Mouse (Mus musculus): Measurements from ENCODE around the gene Vcpkmt. TPM values are rescaled to one million over a fixed set of nuclear protein-coding genes. Genes with fewer than 3 reads are reported as not detected.

Gene Vcpkmt
- polyA plus RNA-seq, 1 experiment: 31.4 TPM

GRCm38 (mm10) chr12:69542376-69542775 is 40.5 kb downstream of the Vcpkmt start:
- Histone ChIP-seq H3K27ac (ENCODE audit: insufficient read depth, low read length) (no peak overlapping the region), H3K4me3 (ENCODE audit: insufficient read depth, low read length) (no peak overlapping the region), H3K4me1 (ENCODE audit: control insufficient read depth, insufficient read depth, low read length) (peaks cover 6% of the 10 kb centered on the region; the same call in 1 of the 2 replicates)
- TF ChIP-seq CTCF (IDR thresholded peaks at IDR 0.05; ENCODE audit: extremely low read depth, insufficient read depth, low read length): no peak
- TF ChIP-seq POLR2A (IDR thresholded peaks at IDR 0.05; ENCODE audit: extremely low read depth, insufficient read depth, low read length): no peak

DNA sequence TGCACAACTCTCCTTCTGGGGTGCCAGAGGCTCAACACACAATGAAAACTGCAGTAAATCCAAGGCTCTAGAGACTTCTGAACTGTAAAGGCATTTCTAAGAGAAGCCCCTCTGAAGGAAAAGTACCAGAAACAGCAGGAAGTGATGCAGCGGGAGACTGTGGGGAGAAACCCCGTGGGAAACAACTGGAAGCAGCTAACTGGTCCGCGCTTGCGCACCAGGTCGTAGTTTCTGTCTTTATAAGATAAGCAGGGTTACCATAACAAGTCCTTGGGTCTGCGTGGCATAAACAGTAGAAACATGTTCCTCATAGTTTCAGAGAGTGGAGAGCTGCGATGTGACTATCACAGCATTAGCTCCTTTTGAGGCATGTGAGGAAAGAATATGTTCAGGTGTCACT is 41.2 kb downstream of the Vcpkmt start:
- Histone ChIP-seq H3K4me1 (ENCODE audit: control insufficient read depth, insufficient read depth, low read length) (peaks cover 10% of the 10 kb centered on the region), H3K4me3 (ENCODE audit: insufficient read depth, low read length) (no peak overlapping the region)
- TF ChIP-seq CTCF (IDR thresholded peaks at IDR 0.05; ENCODE audit: extremely low read depth, insufficient read depth, low read length) (no peak), POLR2A (IDR thresholded peaks at IDR 0.05; ENCODE audit: extremely low read depth, insufficient read depth, low read length) (no peak)

DNA sequence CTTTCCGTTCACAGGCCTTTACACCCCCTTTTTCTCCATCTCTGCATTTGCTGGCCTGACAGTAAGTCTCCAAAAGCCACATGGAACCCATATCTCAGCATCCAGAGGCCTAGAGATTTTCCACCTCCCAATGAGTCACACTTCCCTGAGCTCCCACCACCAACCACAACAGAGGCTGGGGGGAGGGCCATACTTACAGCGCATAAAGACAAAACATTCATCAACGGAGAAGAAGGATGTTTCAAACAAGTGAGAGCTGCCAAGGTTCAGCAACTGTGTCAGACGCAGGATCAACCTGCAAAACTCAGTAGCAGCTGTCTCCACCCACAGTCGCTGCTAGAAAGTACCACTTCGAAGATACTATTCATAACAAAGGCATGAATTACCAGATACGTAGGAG is 43.5 kb downstream of the Vcpkmt start:
- peaks cover 10% of the 10 kb centered on the region for H3K4me1 ChIP-seq (ENCODE audit: control insufficient read depth, insufficient read depth, low read length)
- TF ChIP-seq CTCF (IDR thresholded peaks at IDR 0.05; ENCODE audit: extremely low read depth, insufficient read depth, low read length) (no peak), POLR2A (IDR thresholded peaks at IDR 0.05; ENCODE audit: extremely low read depth, insufficient read depth, low read length) (no peak)

More for the DNA sequence above, 41.2 kb downstream of the Vcpkmt start:
- H3K27ac ChIP-seq (ENCODE audit: insufficient read depth, low read length): no peak overlapping the region

GRCm38 (mm10) chr12:69538362-69538950 is 44.4 kb downstream of the Vcpkmt start:
- TF ChIP-seq CTCF (IDR thresholded peaks at IDR 0.05; ENCODE audit: extremely low read depth, insufficient read depth, low read length): no peak
- TF ChIP-seq POLR2A (IDR thresholded peaks at IDR 0.05; ENCODE audit: extremely low read depth, insufficient read depth, low read length): no peak
- Histone ChIP-seq H3K27ac (ENCODE audit: insufficient read depth, low read length) (peak overlapping the region; percentile 74; the same call in 1 of the 2 replicates), H3K4me1 (ENCODE audit: control insufficient read depth, insufficient read depth, low read length) (peaks cover 10% of the 10 kb centered on the region), H3K4me3 (ENCODE audit: insufficient read depth, low read length) (no peak overlapping the region)

More for the DNA sequence above, 43.5 kb downstream of the Vcpkmt start:
- Histone ChIP-seq H3K4me3 (ENCODE audit: insufficient read depth, low read length) (no peak overlapping the region), H3K27ac (ENCODE audit: insufficient read depth, low read length) (no peak overlapping the region)

DNA sequence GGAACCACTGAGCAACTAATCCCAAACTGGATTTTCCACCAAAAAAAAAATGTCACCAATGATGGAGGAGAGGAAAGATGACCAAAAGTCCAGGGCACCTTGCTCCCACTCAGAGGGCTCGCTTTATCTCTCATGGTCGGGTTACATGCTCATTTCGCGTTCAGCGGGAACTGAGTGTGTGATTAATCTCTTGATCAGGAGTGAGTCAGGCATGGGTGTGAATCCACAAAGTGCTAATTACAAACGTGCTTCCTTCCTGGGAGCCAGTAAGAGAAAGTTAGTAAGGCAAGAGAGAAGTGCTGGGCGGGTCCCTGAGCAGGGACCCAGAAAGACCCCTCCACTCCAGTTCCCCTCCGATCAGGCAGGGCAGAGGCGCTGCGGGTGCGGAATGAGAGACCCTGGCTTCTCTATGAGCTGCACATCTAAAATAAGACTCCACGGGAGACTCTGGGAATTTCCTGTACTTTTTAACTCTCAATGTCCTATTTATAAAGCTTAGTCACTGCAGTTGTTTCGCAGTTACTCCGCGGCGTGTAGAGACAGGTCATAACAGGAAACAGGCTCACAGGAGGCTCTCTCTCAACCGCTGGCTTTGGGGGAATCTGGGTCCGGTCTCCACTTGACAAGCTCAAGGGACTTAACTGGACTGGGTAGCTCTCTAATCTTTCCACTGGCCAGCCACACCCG is 45.0 kb downstream of the Vcpkmt start:
- TF ChIP-seq CTCF (IDR thresholded peaks at IDR 0.05; ENCODE audit: extremely low read depth, insufficient read depth, low read length) (no peak), POLR2A (IDR thresholded peaks at IDR 0.05; ENCODE audit: extremely low read depth, insufficient read depth, low read length) (no peak)

DNA sequence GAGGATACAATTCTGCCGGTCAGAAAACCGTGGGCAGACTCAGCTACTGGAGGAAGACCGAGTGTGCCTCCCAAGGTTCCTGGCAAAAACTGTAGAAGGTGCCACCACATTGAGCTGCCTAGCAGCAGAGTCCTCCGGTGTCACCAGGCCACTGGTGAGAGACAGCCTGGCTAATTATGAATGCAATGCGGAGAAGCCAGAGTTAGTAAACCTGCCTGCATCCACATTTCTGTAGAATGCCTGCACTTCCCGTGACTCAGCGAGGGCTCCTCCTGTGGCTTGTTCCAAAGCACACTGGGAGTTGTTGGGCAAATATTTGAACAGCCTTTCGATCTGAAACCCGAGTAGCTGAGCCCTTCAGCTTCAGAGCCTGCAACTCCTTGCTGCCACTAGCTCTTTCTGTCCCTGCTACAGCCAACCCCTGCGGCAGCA is 45.6 kb downstream of the Vcpkmt start:
- H3K4me3 ChIP-seq (ENCODE audit: insufficient read depth, low read length): no peak overlapping the region

More for the DNA sequence above, 45.0 kb downstream of the Vcpkmt start:
- Histone ChIP-seq H3K4me1 (ENCODE audit: control insufficient read depth, insufficient read depth, low read length) (peaks cover 10% of the 10 kb centered on the region), H3K27ac (ENCODE audit: insufficient read depth, low read length) (peak overlapping the region; percentile 74; the same call in 1 of the 2 replicates), H3K4me3 (ENCODE audit: insufficient read depth, low read length) (no peak overlapping the region)

DNA sequence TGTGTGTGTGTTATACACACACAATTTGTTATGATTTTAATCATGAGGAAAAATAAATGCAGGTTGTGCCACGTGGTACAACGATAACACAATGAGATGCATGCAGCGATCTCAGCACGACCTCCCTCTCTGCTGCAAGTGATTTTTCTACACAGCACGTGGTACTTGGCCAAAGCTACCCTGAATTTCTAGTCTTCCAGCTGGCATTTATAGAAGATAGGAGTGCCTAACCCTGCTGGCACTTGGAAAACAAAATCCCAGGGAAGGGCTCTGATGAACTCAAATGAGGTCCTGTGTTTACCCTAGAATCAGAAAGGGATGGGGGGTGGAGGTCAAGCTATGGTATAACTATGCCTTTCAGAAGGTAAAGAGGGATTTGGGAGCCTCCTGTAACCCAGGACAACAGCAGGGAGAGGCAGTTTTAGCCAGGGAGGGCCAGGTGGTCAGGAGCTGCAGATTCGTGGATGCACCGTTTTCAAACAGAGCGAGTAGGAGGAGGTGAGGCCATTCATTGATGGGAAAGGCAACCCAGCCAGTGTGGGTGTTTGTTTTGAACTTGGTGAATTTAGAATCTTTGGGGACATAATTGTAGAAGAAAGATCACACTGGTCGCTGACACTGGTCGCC is 46.1 kb downstream of the Vcpkmt start:
- H3K4me1 ChIP-seq (ENCODE audit: control insufficient read depth, insufficient read depth, low read length): peaks cover 10% of the 10 kb centered on the region
- no peak overlapping the region for H3K4me3 ChIP-seq (ENCODE audit: insufficient read depth, low read length)
- TF ChIP-seq POLR2A (IDR thresholded peaks at IDR 0.05; ENCODE audit: extremely low read depth, insufficient read depth, low read length) (no peak), CTCF (IDR thresholded peaks at IDR 0.05; ENCODE audit: extremely low read depth, insufficient read depth, low read length) (no peak)
- no peak overlapping the region for H3K27ac ChIP-seq (ENCODE audit: insufficient read depth, low read length)

More for the DNA sequence above, 45.6 kb downstream of the Vcpkmt start:
- TF ChIP-seq POLR2A (IDR thresholded peaks at IDR 0.05; ENCODE audit: extremely low read depth, insufficient read depth, low read length): no peak
- TF ChIP-seq CTCF (IDR thresholded peaks at IDR 0.05; ENCODE audit: extremely low read depth, insufficient read depth, low read length): no peak
- H3K4me1 ChIP-seq (ENCODE audit: control insufficient read depth, insufficient read depth, low read length): peaks cover 10% of the 10 kb centered on the region
- H3K27ac ChIP-seq (ENCODE audit: insufficient read depth, low read length): peak overlapping the region; percentile 7; the same call in 1 of the 2 replicates

GRCm38 (mm10) chr12:69533237-69533636 is 49.6 kb downstream of the Vcpkmt start:
- no peak overlapping the region for H3K27ac ChIP-seq (ENCODE audit: insufficient read depth, low read length)
- H3K4me3 ChIP-seq (ENCODE audit: insufficient read depth, low read length): no peak overlapping the region
- TF ChIP-seq POLR2A (IDR thresholded peaks at IDR 0.05; ENCODE audit: extremely low read depth, insufficient read depth, low read length) (no peak), CTCF (IDR thresholded peaks at IDR 0.05; ENCODE audit: extremely low read depth, insufficient read depth, low read length) (no peak)
- H3K4me1 ChIP-seq (ENCODE audit: control insufficient read depth, insufficient read depth, low read length): peaks cover 4% of the 10 kb centered on the region

DNA sequence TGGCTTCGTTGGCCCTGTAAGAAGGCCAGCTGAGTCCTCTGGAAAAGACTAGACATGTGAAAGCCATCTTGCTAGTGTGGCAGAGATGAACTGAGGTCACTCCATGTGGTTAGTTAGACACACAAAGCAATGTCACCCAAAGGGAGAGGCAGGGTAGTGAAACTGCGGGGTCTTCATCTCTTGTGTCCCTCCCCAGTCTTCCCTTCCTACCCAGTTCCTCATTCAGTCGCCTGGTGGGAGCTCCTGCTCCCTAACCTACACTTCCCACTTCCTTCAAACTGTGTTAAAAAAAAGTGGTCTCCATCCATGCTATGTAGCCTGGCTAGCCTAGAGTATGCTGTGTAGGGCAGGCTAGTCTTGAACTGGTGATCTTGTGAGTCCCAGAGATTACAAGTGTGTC is 50.3 kb downstream of the Vcpkmt start:
- peaks cover 4% of the 10 kb centered on the region for H3K4me1 ChIP-seq (ENCODE audit: control insufficient read depth, insufficient read depth, low read length)
- no peak overlapping the region for H3K27ac ChIP-seq (ENCODE audit: insufficient read depth, low read length)
- TF ChIP-seq CTCF (IDR thresholded peaks at IDR 0.05; ENCODE audit: extremely low read depth, insufficient read depth, low read length) (no peak), POLR2A (IDR thresholded peaks at IDR 0.05; ENCODE audit: extremely low read depth, insufficient read depth, low read length) (no peak)

More for the DNA sequence above, 50.3 kb downstream of the Vcpkmt start:
- H3K4me3 ChIP-seq (ENCODE audit: insufficient read depth, low read length): no peak overlapping the region

All from cortical plate, adult 2 months (tissue).